Mouse (Mus musculus) CD8-positive naive resting alpha-beta T cell, adult 2 months (primary cell): ENCODE data around the gene Ess2.

Experiments used
- DNase-seq, 2 experiments: peaks; one replicate each; pipeline ENCODE4 v3.0.0; 2022; ENCODE audit warnings: low read depth in 2 of 2, low spot score in 2 of 2

Ess2 gene

GRCm38 (mm10) chr16:17858592-17858991 is 52.6 kb downstream of the Ess2 start:
- DNase-seq, result no peak

GRCm38 (mm10) chr16:17857157-17857556 is 54.0 kb downstream of the Ess2 start:
- DNase-seq, result no peak

- no peak for DNase-seq
Measured at GRCm38 (mm10) chr16:17853263-17853662, 57.9 kb downstream of the Ess2 start.

- DNase-seq, result no peak
Measured at GRCm38 (mm10) chr16:17851860-17852259, 59.3 kb downstream of the Ess2 start.

GRCm38 (mm10) chr16:17851331-17851730 is 59.8 kb downstream of the Ess2 start:
- DNase-seq, result no peak
